Mouse (Mus musculus) G1E (cell line): ENCODE data around the gene Hpd.

Source experiments
- CTCF ChIP-seq: IDR thresholded peaks from 2 replicates; pipeline ENCODE4 v1.5.1; 2012; ENCODE audit warnings: low read depth, low read length, inconsistent platforms, mixed read lengths
- GATA1 ChIP-seq: IDR thresholded peaks from 2 replicates; pipeline ENCODE4 v1.6.1; 2012; ENCODE audit warnings: borderline replicate concordance, low read length, inconsistent platforms, mixed read lengths

DNA sequence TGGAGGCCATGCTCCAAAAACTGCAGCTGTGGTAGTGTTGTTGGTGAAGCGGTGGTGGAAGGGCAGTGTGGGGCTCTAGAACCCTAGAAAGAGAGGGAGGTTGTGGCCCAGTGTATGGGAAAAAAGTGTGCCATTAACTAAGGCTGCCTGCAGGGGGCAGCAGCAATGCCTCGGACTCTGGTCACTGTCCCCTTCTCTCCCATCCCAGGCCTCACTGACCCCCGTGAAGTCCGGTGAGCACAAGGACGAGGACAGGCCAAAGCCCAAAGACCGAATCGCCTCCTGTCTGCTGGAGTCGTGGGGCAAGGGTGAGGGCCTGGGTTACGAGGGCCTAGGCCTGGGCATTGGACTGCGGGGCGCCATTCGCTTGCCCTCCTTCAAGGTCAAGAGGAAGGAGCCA, 25.8 kb downstream of the Hpd start:
- no peak for TF ChIP-seq GATA1
- peak; percentile 57 for TF ChIP-seq CTCF
